In the genomic region with DNA sequence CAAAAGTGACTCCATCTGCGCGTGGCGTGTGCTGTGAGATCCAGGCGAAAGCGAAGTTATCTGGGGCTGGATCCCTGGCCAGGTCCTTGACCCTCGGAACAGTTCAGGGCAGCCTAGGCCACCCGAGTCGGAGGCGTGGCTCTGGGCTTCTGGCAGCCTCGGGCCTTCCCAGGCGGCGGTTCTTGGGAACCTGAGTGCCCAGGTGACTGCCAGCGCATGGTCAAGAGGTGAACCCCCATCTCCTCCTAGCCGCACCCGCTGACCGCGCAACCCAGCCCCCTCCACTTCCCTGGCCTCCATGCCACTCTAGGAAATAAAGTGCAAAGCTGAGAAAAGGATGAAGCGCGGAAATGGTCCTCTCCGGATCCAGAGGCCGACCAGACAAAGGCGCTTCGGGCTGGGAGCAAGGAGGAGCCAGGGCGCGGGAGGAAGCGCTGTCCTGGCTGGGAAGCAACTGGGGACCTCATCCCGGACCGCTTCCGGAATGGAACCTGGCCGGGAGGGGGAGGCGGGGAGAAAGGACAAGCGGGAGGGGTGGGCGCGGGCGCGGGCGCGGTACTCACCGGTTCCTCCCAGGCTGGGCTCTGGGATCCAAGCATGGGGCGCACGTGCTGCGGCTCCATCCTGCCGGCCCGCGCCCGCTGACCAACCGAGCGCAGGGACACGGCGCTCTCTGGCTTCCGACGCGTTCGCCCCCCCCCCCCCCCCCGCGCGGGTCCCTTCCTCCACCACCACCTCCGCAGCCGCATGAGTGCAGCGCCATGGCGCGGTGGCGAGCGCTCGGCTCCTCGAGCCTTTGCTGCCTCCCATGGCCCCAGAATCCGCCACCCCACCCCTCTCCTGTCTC, we compare ENCODE assay signal across 10 mouse cellular contexts. TPM values are rescaled to one million over a fixed set of nuclear protein-coding genes. Genes with fewer than 3 reads are reported as not detected.
A peak's percentile ranks its signal among the peaks of the same experiment; 100 is the strongest.
DNase-seq lines count a peak whose midpoint lies in the region; ATAC-seq lines count a peak whose summit lies in the region.
"Not testable (repeated sequence)": the region's sequence is repeated elsewhere in the genome, so short reads cannot be mapped to it uniquely, and the experiment has no call there.
"Had no signal": no experiment of that assay in that cellular context is flagged by ENCODE, and none has a peak within 500 bp of the region (broad histone marks: within the 10 kb centered on the region; RNA-seq: fewer than 3 reads in every experiment).

No protein-coding gene starts in this region.

- not testable (repeated sequence) for H3K9me3 ChIP-seq in embryonic facial prominence, embryonic 10.5 days; hindbrain, embryonic 14.5 days (ENCODE audit: control insufficient read depth, low read length)

- intact Hi-C loops in left cerebral cortex, postnatal 14 days (cut with DNase I), result not testable (repeated sequence)

- peak overlapping the region; percentile 58 for H3K4me3 ChIP-seq in embryonic facial prominence, embryonic 10.5 days
- peak overlapping the region; percentile 39 for H3K4me3 ChIP-seq in hindbrain, embryonic 14.5 days (replicated peaks; ENCODE audit: low read length)

- DNase-seq in Muller cell, postnatal 12 days (ENCODE audit: inconsistent ontology term), result peak; percentile 1
- DNase-seq in embryonic facial prominence, embryonic 10.5 days (ENCODE audit: low spot score), result peak; percentile 29
- peak; percentile 5 for DNase-seq in gastrocnemius, postnatal 25 days
- DNase-seq in hindbrain, embryonic 14.5 days (ENCODE audit: low spot score), result peak; percentile 22
- DNase-seq in left cerebral cortex, postnatal 14 days (ENCODE audit: low spot score in 2 of 2), result peak; percentile 1 to 4
- DNase-seq in lung, postnatal 14 days, result peak; percentile 0
- DNase-seq in retina, embryonic 14.5 days (ENCODE audit: low spot score), result peak; percentile 39
- peak; percentile 5 to 37 for DNase-seq in thymus, postnatal 36 days

- H3K36me3 ChIP-seq in embryonic facial prominence, embryonic 10.5 days (replicated peaks); hindbrain, embryonic 14.5 days (replicated peaks; ENCODE audit: control insufficient read depth, insufficient read depth): not testable (repeated sequence)

- H3K27ac ChIP-seq in embryonic facial prominence, embryonic 10.5 days (replicated peaks), result peak overlapping the region; percentile 83
- H3K27ac ChIP-seq in hindbrain, embryonic 14.5 days, result peak overlapping the region; percentile 32; the same call in 1 of the 2 replicates

- under 1% methylated on average over 52 of the region's 67 CpGs for whole genome bisulfite sequencing in embryonic facial prominence, embryonic 10.5 days
- 3% methylated on average over 9 of the region's 67 CpGs for WGBS in hindbrain, embryonic 14.5 days

- H3K9ac ChIP-seq in hindbrain, embryonic 14.5 days, result peak overlapping the region; percentile 58

- not testable (repeated sequence) for H3K27me3 ChIP-seq in embryonic facial prominence, embryonic 10.5 days (replicated peaks; ENCODE audit: low read depth, poor library complexity, severe bottlenecking); hindbrain, embryonic 14.5 days (ENCODE audit: control insufficient read depth, insufficient read depth, low read length)

- H3K4me1 ChIP-seq in embryonic facial prominence, embryonic 10.5 days; hindbrain, embryonic 14.5 days (replicated peaks; ENCODE audit: control insufficient read depth, insufficient read depth, low read length): not testable (repeated sequence)

- peak overlapping the region; percentile 47 for H3K4me2 ChIP-seq in hindbrain, embryonic 14.5 days (replicated peaks)

- ATAC-seq in hindbrain, embryonic 14.5 days (ENCODE audit: low FRiP score), result not testable (repeated sequence)

RNA-seq across cellular contexts. Expression of gene Gm3636, which starts 14.5 kb away (rescaled TPM):
- polyA plus RNA-seq in embryonic facial prominence, embryonic 10.5 days (2016; fragmentation: Nextera tagmentation; extraction: Ambion mirVana), result 4.9 and 6.1 TPM in 2 replicates
- under 1 TPM; 0.67 to 0.94 TPM for total RNA-seq in gastrocnemius, postnatal 25 days (2021)
- 16.9 and 18.9 TPM in 2 replicates for polyA plus RNA-seq in hindbrain, embryonic 14.5 days (2014; fragmentation: Nextera tagmentation; extraction: Ambion mirVana)
- 1 to 10 TPM; 2.2 to 4.7 TPM for total RNA-seq in left cerebral cortex, postnatal 14 days (2021)
- total RNA-seq: megakaryocyte, adult 5-6 weeks had no signal

RNA-seq across cellular contexts. Expression of gene Gm8362, which starts 17.6 kb away (rescaled TPM):
- not detected in 2 replicates for polyA plus RNA-seq in embryonic facial prominence, embryonic 10.5 days (2016; fragmentation: Nextera tagmentation; extraction: Ambion mirVana)
- not detected for total RNA-seq in gastrocnemius, postnatal 25 days (2021)
- polyA plus RNA-seq in hindbrain, embryonic 14.5 days (2014; fragmentation: Nextera tagmentation; extraction: Ambion mirVana), result not detected in 2 replicates
- total RNA-seq in left cerebral cortex, postnatal 14 days (2021), result not detected
- total RNA-seq: megakaryocyte, adult 5-6 weeks had no signal
- polyA plus RNA-seq: Patski had no signal

RNA-seq across cellular contexts. Expression of gene Gm8050, which starts 36.6 kb away (rescaled TPM):
- polyA plus RNA-seq in embryonic facial prominence, embryonic 10.5 days (2016; fragmentation: Nextera tagmentation; extraction: Ambion mirVana), result not detected in 2 replicates
- total RNA-seq in gastrocnemius, postnatal 25 days (2021), result not detected
- 0.23 TPM in 1 of 2 replicates, not detected in the other for polyA plus RNA-seq in hindbrain, embryonic 14.5 days (2014; fragmentation: Nextera tagmentation; extraction: Ambion mirVana)
- not detected for total RNA-seq in left cerebral cortex, postnatal 14 days (2021)
- total RNA-seq: megakaryocyte, adult 5-6 weeks had no signal
- polyA plus RNA-seq: Patski had no signal
